Mouse (Mus musculus): ENCODE results near the gene Dnah11. TPM values are rescaled to one million over a fixed set of nuclear protein-coding genes. Genes with fewer than 3 reads are reported as not detected.
"Not testable (repeated sequence)": the region's sequence is repeated elsewhere in the genome, so short reads cannot be mapped to it uniquely, and the experiment has no call there.

Gene Dnah11
- polyA plus RNA-seq, 2 experiments: 0.15 to 0.39 TPM

DNA sequence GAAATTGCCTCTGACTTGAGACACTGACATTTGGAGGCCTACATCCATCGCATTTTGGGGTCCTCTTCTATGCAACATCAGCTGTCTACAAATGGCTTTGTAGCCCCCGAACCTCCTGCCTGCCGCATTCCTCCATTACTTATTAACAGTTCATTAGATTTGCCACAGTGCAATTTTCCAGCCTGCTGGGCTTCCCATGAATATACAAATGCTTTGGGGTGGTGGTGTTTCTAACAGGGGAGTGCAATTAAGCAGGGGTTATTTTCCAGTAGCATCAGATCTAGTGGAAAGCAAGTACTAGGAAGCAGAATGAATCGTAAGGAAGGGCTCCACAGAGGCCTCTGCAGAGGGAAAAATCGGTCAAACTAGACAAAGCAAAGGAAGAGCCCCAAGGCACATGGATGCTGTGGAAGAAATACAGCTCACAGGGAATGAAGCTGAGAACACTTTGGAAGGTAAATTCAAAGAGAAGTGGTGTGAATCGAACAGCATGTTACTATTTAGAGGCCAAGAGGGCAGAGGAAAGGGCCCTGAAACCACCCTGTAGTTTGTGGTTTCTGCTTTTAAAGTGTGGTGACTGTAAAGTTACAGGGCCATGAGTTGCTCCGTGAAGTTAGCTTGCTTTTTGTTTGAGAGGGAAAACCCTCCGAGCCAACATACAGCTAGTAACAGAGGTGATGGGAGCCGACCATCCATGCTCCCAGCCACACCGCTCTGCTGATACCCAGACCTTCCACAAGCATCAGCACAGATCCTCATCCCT is 282.8 kb downstream of the Dnah11 start:
- 57% methylated on average over 10 of the region's 10 CpGs for WGBS

DNA sequence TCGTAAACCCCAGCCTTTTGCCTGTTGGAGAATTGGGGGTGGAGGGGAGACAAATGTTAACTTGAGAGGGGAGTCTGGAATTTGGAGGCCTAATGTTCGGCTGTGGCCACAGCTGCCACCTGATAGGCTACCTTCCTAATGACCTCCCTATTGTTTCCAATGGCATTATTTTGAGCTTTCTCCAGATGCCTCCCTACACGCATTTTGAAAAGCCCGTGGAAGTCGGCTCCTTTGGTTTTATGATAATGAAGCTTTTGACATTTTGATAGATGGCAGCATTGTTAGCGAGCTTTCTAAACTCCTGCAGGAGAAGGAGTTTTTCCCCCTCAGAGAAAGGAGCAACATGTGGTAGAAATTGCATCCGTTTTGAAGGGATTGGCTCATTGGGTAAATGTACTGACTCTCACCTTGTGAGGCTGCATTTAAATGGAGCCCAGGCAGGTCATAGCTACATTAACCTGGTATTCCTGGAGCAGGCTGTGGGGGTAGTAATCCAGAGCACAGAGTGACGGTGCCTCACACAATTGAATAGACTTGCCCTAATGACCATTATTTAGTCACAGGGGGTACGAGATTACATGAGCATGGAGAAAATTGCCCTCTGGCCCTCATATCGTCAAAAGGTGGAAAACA is 284.1 kb downstream of the Dnah11 start:
- WGBS: 16% methylated on average over 10 of the region's 10 CpGs
- Histone ChIP-seq H3K36me3 (ENCODE audit: control insufficient read depth, insufficient read depth, low read length) (no peaks in the 10 kb centered on the region), H3K27me3 (ENCODE audit: control insufficient read depth, insufficient read depth, low read length) (no peaks in the 10 kb centered on the region), H3K4me2 (replicated peaks; ENCODE audit: low read depth, low read length, severe bottlenecking) (no peak overlapping the region), H3K9ac (ENCODE audit: low read depth, low read length, severe bottlenecking) (no peak overlapping the region), H3K4me3 (replicated peaks; ENCODE audit: low read length) (no peak overlapping the region), H3K4me1 (ENCODE audit: control insufficient read depth, insufficient read depth, low read length) (peaks cover 16% of the 10 kb centered on the region), H3K27ac (replicated peaks; ENCODE audit: low read depth, low read length) (no peak overlapping the region), H3K9me3 (ENCODE audit: control insufficient read depth, low read length) (no peaks in the 10 kb centered on the region)
- TF ChIP-seq POLR2A (IDR thresholded peaks at IDR 0.05; ENCODE audit: borderline replicate concordance, extremely low read depth, insufficient read depth, insufficient read length): no peak
- DNase-seq (ENCODE audit: low spot score) (no peak), ATAC-seq (ENCODE audit: low FRiP score, low read depth) (no peak)

More for the DNA sequence above, 282.8 kb downstream of the Dnah11 start:
- ATAC-seq (ENCODE audit: low FRiP score, low read depth) (no peak), DNase-seq (ENCODE audit: low spot score) (no peak)
- no peak overlapping the region for H3K27ac ChIP-seq (replicated peaks; ENCODE audit: low read depth, low read length)
- H3K9ac ChIP-seq (ENCODE audit: low read depth, low read length, severe bottlenecking): no peak overlapping the region
- TF ChIP-seq POLR2A (IDR thresholded peaks at IDR 0.05; ENCODE audit: borderline replicate concordance, extremely low read depth, insufficient read depth, insufficient read length): no peak
- no peak overlapping the region for H3K4me3 ChIP-seq (replicated peaks; ENCODE audit: low read length)
- no peaks in the 10 kb centered on the region for H3K27me3 ChIP-seq (ENCODE audit: control insufficient read depth, insufficient read depth, low read length)
- H3K36me3 ChIP-seq (ENCODE audit: control insufficient read depth, insufficient read depth, low read length): no peaks in the 10 kb centered on the region
- peaks cover 16% of the 10 kb centered on the region for H3K4me1 ChIP-seq (ENCODE audit: control insufficient read depth, insufficient read depth, low read length)
- no peaks in the 10 kb centered on the region for H3K9me3 ChIP-seq (ENCODE audit: control insufficient read depth, low read length)
- H3K4me2 ChIP-seq (replicated peaks; ENCODE audit: low read depth, low read length, severe bottlenecking): no peak overlapping the region

DNA sequence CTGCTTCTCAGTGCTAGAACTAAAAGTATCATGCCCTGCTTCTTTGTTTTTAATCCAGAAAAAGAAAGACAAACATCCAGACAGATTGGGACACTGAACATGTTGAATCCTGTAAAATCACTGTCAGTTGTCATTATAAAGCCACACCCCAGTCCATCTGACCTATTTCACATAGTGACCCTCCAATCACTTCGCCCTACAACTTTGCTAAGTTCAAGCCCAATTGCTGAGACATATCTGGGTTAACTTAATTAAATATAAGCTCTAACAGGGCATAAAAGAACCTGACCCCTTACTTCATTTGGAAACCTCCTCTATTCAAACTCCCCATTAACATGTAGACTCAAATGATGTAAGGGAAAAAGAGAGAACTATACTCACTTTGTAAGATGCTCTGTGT is 287.4 kb downstream of the Dnah11 start:
- Histone ChIP-seq H3K36me3 (ENCODE audit: control insufficient read depth, insufficient read depth, low read length) (no peaks in the 10 kb centered on the region), H3K9ac (ENCODE audit: low read depth, low read length, severe bottlenecking) (no peak overlapping the region), H3K27me3 (ENCODE audit: control insufficient read depth, insufficient read depth, low read length) (no peaks in the 10 kb centered on the region), H3K4me1 (ENCODE audit: control insufficient read depth, insufficient read depth, low read length) (peaks cover 16% of the 10 kb centered on the region), H3K4me2 (replicated peaks; ENCODE audit: low read depth, low read length, severe bottlenecking) (no peak overlapping the region), H3K4me3 (replicated peaks; ENCODE audit: low read length) (no peak overlapping the region), H3K27ac (replicated peaks; ENCODE audit: low read depth, low read length) (no peak overlapping the region), H3K9me3 (ENCODE audit: control insufficient read depth, low read length) (no peaks in the 10 kb centered on the region)
- no peak for TF ChIP-seq POLR2A (IDR thresholded peaks at IDR 0.05; ENCODE audit: borderline replicate concordance, extremely low read depth, insufficient read depth, insufficient read length)
- ATAC-seq (ENCODE audit: low FRiP score, low read depth) (no peak), DNase-seq (ENCODE audit: low spot score) (no peak)
- WGBS: 88% methylated on average over 1 of the region's 1 CpGs

DNA sequence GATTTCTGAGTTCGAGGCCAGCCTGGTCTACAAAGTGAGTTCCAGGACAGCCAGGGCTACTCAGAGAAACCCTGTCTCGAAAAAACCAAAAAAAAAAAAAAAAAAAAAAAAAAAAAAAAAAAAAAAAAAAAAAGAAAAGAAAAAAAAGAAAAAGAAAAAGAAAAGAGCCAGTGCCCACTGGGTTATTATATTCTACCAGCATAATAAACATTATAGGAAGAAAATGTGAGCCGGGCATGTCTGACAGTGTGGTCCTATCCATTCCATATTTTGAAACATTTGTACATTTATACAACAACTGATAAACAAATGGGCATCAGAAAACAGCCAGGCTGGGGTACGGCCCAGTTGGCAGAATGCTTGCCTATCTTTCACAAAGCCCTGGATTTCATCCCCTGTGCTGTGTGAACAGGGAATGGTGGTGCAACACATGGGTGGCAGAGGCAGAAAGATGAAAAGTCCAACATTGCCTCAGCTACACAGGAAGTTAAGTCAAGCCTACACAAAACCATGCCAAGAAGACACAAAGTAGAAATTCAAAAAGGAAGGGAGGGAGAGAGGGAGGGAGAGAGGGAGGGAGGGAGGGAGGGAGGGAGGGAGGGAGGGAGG is 293.5 kb downstream of the Dnah11 start:
- not testable (repeated sequence) for H3K36me3 ChIP-seq (ENCODE audit: control insufficient read depth, insufficient read depth, low read length); H3K9me3 ChIP-seq (ENCODE audit: control insufficient read depth, low read length); H3K9ac ChIP-seq (ENCODE audit: low read depth, low read length, severe bottlenecking); H3K4me1 ChIP-seq (ENCODE audit: control insufficient read depth, insufficient read depth, low read length); H3K27ac ChIP-seq (replicated peaks; ENCODE audit: low read depth, low read length); ATAC-seq (ENCODE audit: low FRiP score, low read depth); H3K27me3 ChIP-seq (ENCODE audit: control insufficient read depth, insufficient read depth, low read length); H3K4me3 ChIP-seq (replicated peaks; ENCODE audit: low read length); H3K4me2 ChIP-seq (replicated peaks; ENCODE audit: low read depth, low read length, severe bottlenecking); DNase-seq (ENCODE audit: low spot score)
- 81% methylated on average over 4 of the region's 4 CpGs for WGBS

DNA sequence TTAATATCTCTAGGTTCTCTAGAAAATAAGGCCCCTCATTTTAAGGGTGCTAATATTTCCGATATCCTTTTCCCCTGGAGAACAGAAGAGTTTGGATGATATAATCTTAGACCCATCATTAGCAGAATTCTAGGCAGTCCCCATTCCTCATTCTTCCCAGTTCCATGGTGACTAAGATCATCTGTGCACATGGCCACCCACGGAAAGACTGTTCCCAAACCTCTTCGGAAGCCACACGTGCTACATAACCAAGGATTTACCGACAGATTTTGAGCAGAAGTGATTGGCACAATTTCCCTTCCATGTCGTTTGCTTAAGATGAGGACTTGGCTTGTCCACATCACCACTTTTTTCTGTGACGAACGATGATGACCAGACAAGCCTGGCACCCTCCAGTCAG is 295.2 kb downstream of the Dnah11 start:
- ATAC-seq (ENCODE audit: low FRiP score, low read depth): no peak
- TF ChIP-seq POLR2A (IDR thresholded peaks at IDR 0.05; ENCODE audit: borderline replicate concordance, extremely low read depth, insufficient read depth, insufficient read length): no peak
- no peak overlapping the region for H3K9ac ChIP-seq (ENCODE audit: low read depth, low read length, severe bottlenecking)

DNA sequence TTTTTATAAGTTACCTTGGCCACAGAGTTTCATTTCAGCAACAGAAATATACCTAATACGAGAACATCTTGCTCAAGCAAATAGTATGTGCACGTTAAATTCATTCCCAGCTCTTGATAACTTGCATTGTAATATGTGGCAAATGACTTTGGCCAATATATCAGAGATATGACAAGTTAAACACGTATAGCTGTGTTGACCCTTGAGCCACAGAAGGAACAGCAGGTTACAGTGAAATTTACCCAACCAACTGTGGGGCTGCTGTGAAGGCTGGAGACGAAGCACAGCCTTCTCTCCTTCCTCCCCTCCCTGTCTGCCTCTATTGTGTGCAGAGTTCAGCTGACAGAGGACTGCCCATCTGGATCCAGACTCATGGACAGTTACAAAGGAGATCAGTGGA is 297.5 kb downstream of the Dnah11 start:
- H3K4me2 ChIP-seq (replicated peaks; ENCODE audit: low read depth, low read length, severe bottlenecking); H3K4me1 ChIP-seq (ENCODE audit: control insufficient read depth, insufficient read depth, low read length); H3K36me3 ChIP-seq (ENCODE audit: control insufficient read depth, insufficient read depth, low read length); H3K9me3 ChIP-seq (ENCODE audit: control insufficient read depth, low read length); H3K4me3 ChIP-seq (replicated peaks; ENCODE audit: low read length); DNase-seq (ENCODE audit: low spot score); H3K27ac ChIP-seq (replicated peaks; ENCODE audit: low read depth, low read length); ATAC-seq (ENCODE audit: low FRiP score, low read depth); H3K27me3 ChIP-seq (ENCODE audit: control insufficient read depth, insufficient read depth, low read length); H3K9ac ChIP-seq (ENCODE audit: low read depth, low read length, severe bottlenecking): not testable (repeated sequence)
- WGBS: 45% methylated on average over 1 of the region's 4 CpGs

More for the DNA sequence above, 295.2 kb downstream of the Dnah11 start:
- no peaks in the 10 kb centered on the region for H3K9me3 ChIP-seq (ENCODE audit: control insufficient read depth, low read length)
- no peaks in the 10 kb centered on the region for H3K4me1 ChIP-seq (ENCODE audit: control insufficient read depth, insufficient read depth, low read length)
- no peak overlapping the region for H3K27ac ChIP-seq (replicated peaks; ENCODE audit: low read depth, low read length)
- WGBS: 88% methylated on average over 8 of the region's 8 CpGs
- DNase-seq (ENCODE audit: low spot score): no peak
- H3K27me3 ChIP-seq (ENCODE audit: control insufficient read depth, insufficient read depth, low read length): no peaks in the 10 kb centered on the region
- no peak overlapping the region for H3K4me2 ChIP-seq (replicated peaks; ENCODE audit: low read depth, low read length, severe bottlenecking)
- no peaks in the 10 kb centered on the region for H3K36me3 ChIP-seq (ENCODE audit: control insufficient read depth, insufficient read depth, low read length)
- no peak overlapping the region for H3K4me3 ChIP-seq (replicated peaks; ENCODE audit: low read length)

DNA sequence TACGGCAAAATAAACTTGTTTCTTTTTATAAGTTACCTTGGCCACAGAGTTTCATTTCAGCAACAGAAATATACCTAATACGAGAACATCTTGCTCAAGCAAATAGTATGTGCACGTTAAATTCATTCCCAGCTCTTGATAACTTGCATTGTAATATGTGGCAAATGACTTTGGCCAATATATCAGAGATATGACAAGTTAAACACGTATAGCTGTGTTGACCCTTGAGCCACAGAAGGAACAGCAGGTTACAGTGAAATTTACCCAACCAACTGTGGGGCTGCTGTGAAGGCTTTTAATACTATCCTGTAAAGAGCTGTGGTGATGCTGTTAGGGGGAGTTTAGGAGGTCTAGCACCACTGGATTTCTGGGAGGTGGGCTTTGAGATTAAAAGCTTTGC is 298.0 kb downstream of the Dnah11 start:
- DNase-seq (ENCODE audit: low spot score); H3K4me1 ChIP-seq (ENCODE audit: control insufficient read depth, insufficient read depth, low read length); H3K36me3 ChIP-seq (ENCODE audit: control insufficient read depth, insufficient read depth, low read length); H3K27ac ChIP-seq (replicated peaks; ENCODE audit: low read depth, low read length); H3K27me3 ChIP-seq (ENCODE audit: control insufficient read depth, insufficient read depth, low read length); ATAC-seq (ENCODE audit: low FRiP score, low read depth); H3K9me3 ChIP-seq (ENCODE audit: control insufficient read depth, low read length); H3K4me2 ChIP-seq (replicated peaks; ENCODE audit: low read depth, low read length, severe bottlenecking); H3K4me3 ChIP-seq (replicated peaks; ENCODE audit: low read length); H3K9ac ChIP-seq (ENCODE audit: low read depth, low read length, severe bottlenecking): not testable (repeated sequence)
- no CpG with 5 or more reads among the region's 4 CpGs for WGBS
